Mouse (Mus musculus): ENCODE measurements at regions not wholly inside any gene's neighbourhood (a gene's known extent, or its start where the extent isn't known, plus 50 kb on each side); places are given as distances from the start of the nearest gene placed in this dataset.
"Not testable (repeated sequence)": the region's sequence is repeated elsewhere in the genome, so short reads cannot be mapped to it uniquely, and the experiment has no call there.

GRCm38 (mm10) chr9:33546126-33546737 is 910.2 kb downstream of the Ets1 start:
- ChIA-PET POLR2A (no interaction called here), CTCF (no interaction called here)

- ChIA-PET POLR2A (no interaction called here), CTCF (interaction anchor here in 1 of 4 experiments (0.5 kb wide), 1 partner anchor 901 kb away, joined by 4 read pairs; no protein-coding TSS in a partner anchor)
Observed at GRCm38 (mm10) chr9:33549395-33549794, 913.4 kb downstream of the Ets1 start.

GRCm38 (mm10) chr9:33571990-33572389 is 913.7 kb upstream of the Kirrel3 start:
- CTCF ChIA-PET: no interaction called here
- POLR2A ChIA-PET: no interaction called here

GRCm38 (mm10) chr9:33611511-33611910 is 874.2 kb upstream of the Kirrel3 start:
- ChIA-PET POLR2A (no interaction called here), CTCF (interaction anchor here in 1 of 4 experiments (0.6 kb wide), 1 partner anchor 1107 kb away, joined by 5 read pairs; no protein-coding TSS in a partner anchor)

- CTCF ChIA-PET: no interaction called here
- POLR2A ChIA-PET: interaction anchor here in 1 of 4 experiments (0.6 kb wide), 1 partner anchor 567 kb away, joined by 6 read pairs; no protein-coding TSS in a partner anchor
Observed at GRCm38 (mm10) chr9:33624378-33624777, 861.3 kb upstream of the Kirrel3 start.

- ChIA-PET CTCF (interaction anchor here in 1 of 4 experiments (0.5 kb wide), 1 partner anchor 896 kb away, joined by 5 read pairs; no protein-coding TSS in a partner anchor), POLR2A (no interaction called here)
Observed at GRCm38 (mm10) chr9:33629731-33630473, 855.8 kb upstream of the Kirrel3 start.

GRCm38 (mm10) chr9:33662978-33663377 is 822.7 kb upstream of the Kirrel3 start:
- CTCF ChIA-PET: interaction anchor here in 1 of 4 experiments (0.6 kb wide), 1 partner anchor 31 kb away, joined by 3 read pairs; no protein-coding TSS in a partner anchor
- POLR2A ChIA-PET: no interaction called here

GRCm38 (mm10) chr9:33681129-33681528 is 804.6 kb upstream of the Kirrel3 start:
- POLR2A ChIA-PET: no interaction called here
- CTCF ChIA-PET: no interaction called here

GRCm38 (mm10) chr9:33691731-33692130 is 794.0 kb upstream of the Kirrel3 start:
- POLR2A ChIA-PET: no interaction called here
- CTCF ChIA-PET: no interaction called here

- POLR2A ChIA-PET: no interaction called here
- CTCF ChIA-PET: no interaction called here
Observed at GRCm38 (mm10) chr9:33717614-33718013, 768.1 kb upstream of the Kirrel3 start.

- CTCF ChIA-PET: no interaction called here
- POLR2A ChIA-PET: no interaction called here
Observed at GRCm38 (mm10) chr9:33724811-33725210, 760.9 kb upstream of the Kirrel3 start.

- POLR2A ChIA-PET, CTCF ChIA-PET: not testable (repeated sequence)
Observed at GRCm38 (mm10) chr9:33728058-33728457, 757.6 kb upstream of the Kirrel3 start.

GRCm38 (mm10) chr9:33760701-33761100 is 725.0 kb upstream of the Kirrel3 start:
- ChIA-PET POLR2A (no interaction called here), CTCF (no interaction called here)

- ChIA-PET CTCF (no interaction called here), POLR2A (no interaction called here)
Observed at GRCm38 (mm10) chr9:33766235-33766634, 719.5 kb upstream of the Kirrel3 start.

- ChIA-PET CTCF (interaction anchor here in 2 of 4 experiments (0.6 to 0.7 kb wide), 3 partner anchors 386 to 506 kb away, joined by 3 read pairs; no protein-coding TSS in a partner anchor), POLR2A (no interaction called here)
Observed at GRCm38 (mm10) chr9:33769811-33770210, 715.9 kb upstream of the Kirrel3 start.

GRCm38 (mm10) chr9:33774178-33774577 is 711.5 kb upstream of the Kirrel3 start:
- ChIA-PET CTCF (no interaction called here), POLR2A (no interaction called here)

GRCm38 (mm10) chr9:33790617-33791016 is 695.1 kb upstream of the Kirrel3 start:
- ChIA-PET CTCF (no interaction called here), POLR2A (no interaction called here)

- ChIA-PET CTCF (no interaction called here), POLR2A (no interaction called here)
Observed at GRCm38 (mm10) chr9:33800250-33800649, 685.4 kb upstream of the Kirrel3 start.

GRCm38 (mm10) chr9:33800763-33801162 is 684.9 kb upstream of the Kirrel3 start:
- ChIA-PET POLR2A (no interaction called here), CTCF (interaction anchor here in 1 of 4 experiments (0.7 kb wide), 1 partner anchor 28 kb away, joined by 3 read pairs; no protein-coding TSS in a partner anchor)

GRCm38 (mm10) chr9:33814739-33815368 is 670.8 kb upstream of the Kirrel3 start:
- POLR2A ChIA-PET: no interaction called here

More at GRCm38 (mm10) chr9:33814739-33815368, 670.8 kb upstream of the Kirrel3 start:
- CTCF ChIA-PET: no interaction called here

Measured in embryonic stem cell, embryonic (primary cell).